Mouse (Mus musculus): ENCODE data around the gene Mroh2a.

Gene Mroh2a

GRCm38 (mm10) chr1:88309020-88309419, 82.2 kb downstream of the Mroh2a start:
- DNase-seq (ENCODE audit: low read depth in 2 of 2, low spot score in 2 of 2), result no peak

- no peak for DNase-seq (ENCODE audit: low read depth in 2 of 2, low spot score in 2 of 2)
These were observed 83.1 kb downstream of the Mroh2a start for GRCm38 (mm10) chr1:88309905-88310304.

- DNase-seq (ENCODE audit: low read depth in 2 of 2, low spot score in 2 of 2), result no peak
These were observed 83.6 kb downstream of the Mroh2a start for GRCm38 (mm10) chr1:88310349-88310748.

Data from CD8-positive naive resting alpha-beta T cell, adult 2 months (primary cell).